Mouse (Mus musculus) cerebellum, adult 2 months (tissue): ENCODE measurements at regions not wholly inside any gene's neighbourhood (a gene's known extent, or its start where the extent isn't known, plus 50 kb on each side); places are given as distances from the start of the nearest gene placed in this dataset.

ENCODE experiments used
- DNase-seq, 2 experiments: peaks; one replicate each; pipeline ENCODE4 v3.0.0; 2021
- H3K27ac ChIP-seq: fragments of 200-500 bp; 2 replicates; pipeline ENCODE4 v1.5.1; 2012; ENCODE audit warnings: low read length, control low read depth, inconsistent platforms; ENCODE audit not compliant: insufficient read depth
- H3K27me3 ChIP-seq: fragments of 200-500 bp; 2 replicates; pipeline ENCODE4 v1.6.1; 2012; ENCODE audit warnings: inconsistent platforms, mild to moderate bottlenecking, low read length, moderate library complexity; ENCODE audit not compliant: control insufficient read depth, insufficient read depth
- H3K4me1 ChIP-seq: fragments of 200-500 bp; 2 replicates; pipeline ENCODE4 v1.6.1; 2011; ENCODE audit warnings: low read length; ENCODE audit not compliant: control insufficient read depth, insufficient read depth
- H3K4me3 ChIP-seq: fragments of 200-500 bp; replicated peaks from 2 replicates; pipeline ENCODE3; 2011; ENCODE audit warnings: mild to moderate bottlenecking, low read depth, low read length, control low read depth; ENCODE audit not compliant: insufficient read depth
- CTCF ChIP-seq: fragments of 200-500 bp; IDR thresholded peaks from 2 replicates; pipeline ENCODE4 v1.5.1; 2011; ENCODE audit warnings: low read depth, mild to moderate bottlenecking, control low read depth, low read length, moderate library complexity, borderline replicate concordance; ENCODE audit not compliant: insufficient read depth
- POLR2A ChIP-seq: fragments of 200-500 bp; IDR thresholded peaks from 2 replicates; pipeline ENCODE4 v1.6.1; 2011; ENCODE audit warnings: low read length, control low read depth, borderline replicate concordance; ENCODE audit not compliant: insufficient read depth
- WGBS: fragments of 180-500 bp; shearing (Covaris S2); methylation state at CpG from one replicate; pipeline ENCODE4 v1.1.7; 2018; 5-methylcytosine and 5-hydroxymethylcytosine counted together

DNA sequence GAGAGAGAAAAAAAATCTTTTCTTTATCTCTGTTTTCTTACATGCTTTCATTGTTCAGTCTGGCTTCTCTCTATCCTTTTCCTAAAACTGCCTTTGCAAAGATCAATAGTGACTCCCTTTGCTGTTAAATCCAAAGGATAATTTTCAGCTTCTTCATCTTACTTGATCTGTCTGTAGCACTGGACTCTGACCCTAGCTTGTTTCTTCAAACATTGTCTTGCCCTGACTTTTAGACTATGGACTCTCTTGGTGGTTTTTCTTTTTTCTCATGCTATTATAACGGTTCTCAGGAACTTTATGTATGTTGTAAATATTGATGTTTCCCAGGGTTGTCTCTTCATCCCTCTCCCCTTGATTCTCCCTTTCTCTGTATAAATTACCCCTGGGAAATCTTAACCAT lies 58.0 kb upstream of the Pkn2 start:
- 82% methylated on average over 1 of the region's 1 CpGs for WGBS
- Histone ChIP-seq H3K27ac (no peak overlapping the region), H3K4me3 (no peak overlapping the region), H3K4me1 (no peaks in the 10 kb centered on the region), H3K27me3 (no peaks in the 10 kb centered on the region)
- no peak for DNase-seq
- TF ChIP-seq POLR2A (no peak), CTCF (no peak)

DNA sequence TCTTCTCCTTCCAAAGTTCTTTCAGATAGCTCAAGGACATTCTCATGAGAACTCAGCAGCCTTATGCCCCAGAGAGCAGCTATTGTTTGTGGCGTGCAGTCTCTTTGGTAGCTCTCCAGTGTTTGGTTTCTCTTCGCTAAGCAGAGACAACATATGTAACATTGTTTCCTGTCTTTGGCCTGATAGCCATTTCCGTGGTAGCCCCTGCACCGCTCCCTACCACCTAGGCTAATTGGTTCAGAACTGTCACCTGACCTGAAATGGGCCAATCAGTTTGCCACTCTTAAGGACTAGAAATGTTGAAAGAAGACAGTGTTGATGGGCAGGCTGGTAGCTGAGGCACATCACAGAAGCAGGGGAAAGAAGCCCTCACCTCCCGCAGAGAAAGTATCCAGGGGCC lies 54.1 kb upstream of the Pkn2 start:
- Histone ChIP-seq H3K27ac (no peak overlapping the region), H3K4me1 (no peaks in the 10 kb centered on the region), H3K27me3 (no peaks in the 10 kb centered on the region), H3K4me3 (no peak overlapping the region)
- 47% methylated on average over 5 of the region's 5 CpGs for WGBS
- TF ChIP-seq POLR2A, result no peak
- no peak for TF ChIP-seq CTCF
- no peak for DNase-seq

DNA sequence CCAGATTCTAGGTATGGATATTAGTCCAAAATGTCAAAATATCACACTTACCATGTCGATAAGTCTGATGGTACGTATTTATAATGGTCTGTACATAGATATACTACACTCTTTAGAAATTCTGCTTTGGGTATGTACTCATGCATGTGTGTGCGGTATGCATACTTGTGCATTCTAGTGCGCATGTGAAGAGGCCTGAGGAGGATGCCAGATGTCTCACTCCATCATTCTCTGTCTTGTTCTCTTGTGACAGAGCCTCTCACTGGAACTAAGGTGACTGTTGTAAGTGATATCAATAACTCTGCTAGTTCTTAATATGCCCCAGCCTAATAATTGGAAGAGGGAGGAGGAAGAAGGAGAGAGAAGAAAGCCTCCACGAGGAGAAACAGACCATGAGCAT lies 52.5 kb upstream of the Pkn2 start:
- no peak overlapping the region for H3K4me3 ChIP-seq

DNA sequence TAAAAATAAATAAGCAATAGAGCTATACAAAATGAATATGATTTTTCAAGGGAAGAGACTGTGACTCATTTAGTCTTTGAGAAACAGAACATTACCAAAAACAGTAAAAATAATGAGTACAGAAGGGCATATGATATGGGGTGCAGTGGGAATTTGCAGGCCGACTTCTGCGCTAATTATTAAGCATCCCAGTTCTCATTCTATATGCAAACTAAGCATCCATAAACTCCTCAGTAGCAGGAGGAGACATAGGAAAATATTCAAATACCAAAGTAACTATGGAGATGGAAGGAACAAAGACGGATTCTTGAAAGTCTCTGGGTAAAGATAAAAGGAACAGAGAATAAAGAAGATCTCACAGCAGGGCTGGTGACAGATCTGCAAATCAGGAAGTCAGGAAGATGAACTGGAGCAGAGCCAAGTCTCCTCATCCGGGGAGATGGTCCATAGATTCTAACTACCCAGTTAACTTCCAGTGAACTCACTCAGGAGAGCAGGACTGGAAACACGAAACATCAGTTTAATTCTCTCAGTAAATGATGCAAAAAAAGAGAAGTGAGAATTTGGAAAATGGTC lies 52.0 kb upstream of the Pkn2 start:
- no peak for DNase-seq
- no peak overlapping the region for H3K27ac ChIP-seq
- no peak overlapping the region for H3K4me3 ChIP-seq
- no peaks in the 10 kb centered on the region for H3K27me3 ChIP-seq
- WGBS, result 25% methylated on average over 5 of the region's 5 CpGs
- no peaks in the 10 kb centered on the region for H3K4me1 ChIP-seq
- TF ChIP-seq CTCF (no peak), POLR2A (no peak)

More for the DNA sequence above, 52.5 kb upstream of the Pkn2 start:
- H3K27me3 ChIP-seq, result no peaks in the 10 kb centered on the region
- H3K27ac ChIP-seq, result no peak overlapping the region
- 74% methylated on average over 5 of the region's 5 CpGs for WGBS
- TF ChIP-seq POLR2A (no peak), CTCF (no peak)
- no peak for DNase-seq
- no peaks in the 10 kb centered on the region for H3K4me1 ChIP-seq
